Mouse (Mus musculus) heart, adult 2 months (tissue): ENCODE measurements around the gene Limk2. TPM values are rescaled to one million over a fixed set of nuclear protein-coding genes. Genes with fewer than 3 reads are reported as not detected.

Experiments
- DNase-seq, 2 experiments: peaks; one replicate each; pipeline ENCODE4 v3.0.0; 2021
- H3K27ac ChIP-seq: fragments of 200-600 bp; 2 replicates; pipeline ENCODE4 v1.8.1; 2022
- H3K27me3 ChIP-seq: fragments of 200-500 bp; 2 replicates; pipeline ENCODE4 v1.6.1; 2012; ENCODE audit warnings: mild to moderate bottlenecking, low read length, inconsistent platforms, mixed read lengths; ENCODE audit not compliant: control insufficient read depth, insufficient read depth
- H3K36me3 ChIP-seq: fragments of 200-500 bp; 2 replicates; pipeline ENCODE4 v1.6.1; 2012; ENCODE audit warnings: low read length, inconsistent platforms; ENCODE audit not compliant: control insufficient read depth, insufficient read depth
- H3K4me1 ChIP-seq: fragments of 200-500 bp; 2 replicates; pipeline ENCODE4 v1.6.1; 2011; ENCODE audit warnings: low read length; ENCODE audit not compliant: control insufficient read depth, insufficient read depth
- H3K4me3 ChIP-seq: fragments of 200-600 bp; 2 replicates; pipeline ENCODE4 v1.8.1; 2022
- H3K79me2 ChIP-seq: fragments of 200-500 bp; replicated peaks from 2 replicates; pipeline ENCODE4 v1.6.1; 2012; ENCODE audit warnings: mild to moderate bottlenecking, inconsistent platforms, low read length, moderate library complexity, mixed read lengths; ENCODE audit not compliant: control insufficient read depth, insufficient read depth
- H3K9ac ChIP-seq: fragments of 200-500 bp; 2 replicates; pipeline ENCODE4 v1.6.1; 2012; ENCODE audit warnings: low read depth, mild to moderate bottlenecking, control low read depth, inconsistent platforms, low read length, mixed read lengths
- CTCF ChIP-seq: fragments of 200-600 bp; IDR thresholded peaks from 2 replicates; pipeline ENCODE4 v1.8.1; 2022; ENCODE audit warnings: antibody characterized with exemption, mild to moderate bottlenecking, moderate library complexity
- EP300 ChIP-seq: fragments of 200-500 bp; IDR thresholded peaks from 2 replicates; pipeline ENCODE4 v1.6.1; 2011; ENCODE audit warnings: low read depth, low read length, control low read depth; ENCODE audit not compliant: insufficient read depth
- POLR2A ChIP-seq: fragments of 200-500 bp; IDR thresholded peaks from 2 replicates; pipeline ENCODE4 v1.6.1; 2011; ENCODE audit warnings: mild to moderate bottlenecking, low read depth, low read length, control low read depth; ENCODE audit not compliant: insufficient read depth
- WGBS: fragments of 180-500 bp; shearing (Covaris S2); methylation state at CpG from one replicate; pipeline ENCODE4 v1.1.7; 2018; 5-methylcytosine and 5-hydroxymethylcytosine counted together
- intact Hi-C: fragments of 180-260 bp; cut with DNase I; formaldehyde crosslinking; loops from one replicate; pipeline ENCODE4 v1.15.1; 2025
- polyA plus RNA-seq: library from polyadenylated mRNA; depleted of rRNA; stranded (reverse); fragments of >200 nt; gene quantifications from 2 replicates; pipeline ENCODE4 v1.2.3, GENCODE M21; 2012
- total RNA-seq, 2 experiments: library from RNA; stranded (reverse); gene quantifications; 2 replicates each; pipeline ENCODE4 v1.2.3; 2021

The Limk2 gene
- total and polyA plus RNA-seq, 3 experiments: 16.4 to 41.8 (median 17.1) TPM

DNA sequence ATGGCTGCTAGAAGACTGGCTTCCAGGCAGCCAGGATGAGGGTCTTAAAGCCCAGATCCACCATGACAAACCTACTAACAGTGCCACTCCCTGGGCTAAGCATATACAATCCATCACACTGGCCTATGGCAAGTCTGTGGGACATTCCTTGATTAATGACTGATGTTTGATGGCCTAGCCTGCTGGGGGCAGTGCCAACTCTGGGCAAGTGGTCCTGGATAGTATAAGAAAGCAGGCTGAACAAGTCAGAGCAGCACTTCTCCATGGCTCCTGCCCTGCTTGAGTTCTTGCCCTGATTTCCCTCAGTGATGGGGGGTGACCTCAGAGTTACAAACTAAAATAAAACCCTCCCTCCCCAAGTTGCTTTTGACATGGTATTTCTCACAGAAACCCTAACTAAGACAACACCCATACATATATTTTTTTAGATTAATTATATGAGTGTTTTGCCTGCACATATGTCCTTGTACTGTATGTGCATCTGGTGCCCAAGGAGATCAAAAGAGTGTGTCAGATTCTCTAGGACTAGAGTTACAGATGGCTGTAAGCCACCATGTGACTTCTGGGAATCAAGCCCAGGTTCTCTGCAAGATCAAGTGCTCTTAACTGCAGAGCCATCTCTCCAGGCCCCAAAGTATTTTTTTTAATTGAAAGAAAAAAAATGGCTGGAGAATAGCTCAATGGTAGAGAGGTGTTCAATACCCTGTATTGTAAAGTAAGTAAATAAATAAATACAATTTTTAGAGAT, 32.9 kb upstream of the Limk2 start:
- Histone ChIP-seq H3K4me1 (peaks cover 9% of the 10 kb centered on the region), H3K4me3 (no peak overlapping the region), H3K79me2 (peaks cover 10% of the 10 kb centered on the region), H3K9ac (no peak overlapping the region), H3K27me3 (no peaks in the 10 kb centered on the region), H3K27ac (peak overlapping the region; percentile 31), H3K36me3 (peaks cover 8% of the 10 kb centered on the region)
- DNase-seq: peak in 1 of 2 experiments; percentile 38
- no peak for TF ChIP-seq POLR2A
- TF ChIP-seq EP300: no peak
- no peak for TF ChIP-seq CTCF
- intact Hi-C loops: no loop called here

GRCm38 (mm10) chr11:3437621-3438020, 28.6 kb upstream of the Limk2 start:
- Histone ChIP-seq H3K4me3 (no peak overlapping the region), H3K9ac (no peak overlapping the region), H3K79me2 (peaks cover 8% of the 10 kb centered on the region), H3K27ac (no peak overlapping the region), H3K36me3 (no peaks in the 10 kb centered on the region; the same call in 1 of the 2 replicates), H3K27me3 (no peaks in the 10 kb centered on the region), H3K4me1 (peaks cover 2% of the 10 kb centered on the region; the same call in 1 of the 2 replicates)
- DNase-seq: no peak
- intact Hi-C loops: no loop called here
- WGBS: 95% methylated on average over 1 of the region's 1 CpGs
- no peak for TF ChIP-seq CTCF
- TF ChIP-seq POLR2A: no peak
- no peak for TF ChIP-seq EP300

DNA sequence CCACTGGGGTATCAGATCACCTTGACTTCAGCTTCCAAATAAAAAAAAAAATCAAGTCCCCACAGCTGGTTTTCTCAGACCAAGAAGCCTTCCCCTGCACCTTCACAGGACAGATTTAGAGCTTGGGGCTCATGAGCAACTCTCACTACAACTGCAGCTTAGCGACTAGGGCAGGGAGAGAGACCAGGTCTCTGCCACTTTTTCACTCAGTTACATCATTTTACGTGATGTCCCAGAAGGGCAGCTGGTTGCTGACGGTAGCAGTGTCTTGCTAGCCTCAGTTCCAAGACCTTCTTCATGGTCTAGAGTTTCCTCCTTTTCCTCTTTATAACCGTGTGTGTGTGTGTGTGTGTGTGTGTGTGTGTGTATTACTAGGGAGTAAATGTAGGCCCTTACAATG, 24.8 kb upstream of the Limk2 start:
- H3K4me3 ChIP-seq: no peak overlapping the region
- H3K4me1 ChIP-seq: no peaks in the 10 kb centered on the region
- H3K27me3 ChIP-seq: no peaks in the 10 kb centered on the region
- no peak overlapping the region for H3K27ac ChIP-seq
- no peaks in the 10 kb centered on the region; the same call in 1 of the 2 replicates for H3K36me3 ChIP-seq
- 80% methylated on average over 4 of the region's 4 CpGs for WGBS
- intact Hi-C loops: no loop called here
- H3K79me2 ChIP-seq: peaks cover 4% of the 10 kb centered on the region
- no peak for DNase-seq
- TF ChIP-seq CTCF: no peak
- TF ChIP-seq EP300: no peak
- TF ChIP-seq POLR2A: no peak
- no peak overlapping the region for H3K9ac ChIP-seq

DNA sequence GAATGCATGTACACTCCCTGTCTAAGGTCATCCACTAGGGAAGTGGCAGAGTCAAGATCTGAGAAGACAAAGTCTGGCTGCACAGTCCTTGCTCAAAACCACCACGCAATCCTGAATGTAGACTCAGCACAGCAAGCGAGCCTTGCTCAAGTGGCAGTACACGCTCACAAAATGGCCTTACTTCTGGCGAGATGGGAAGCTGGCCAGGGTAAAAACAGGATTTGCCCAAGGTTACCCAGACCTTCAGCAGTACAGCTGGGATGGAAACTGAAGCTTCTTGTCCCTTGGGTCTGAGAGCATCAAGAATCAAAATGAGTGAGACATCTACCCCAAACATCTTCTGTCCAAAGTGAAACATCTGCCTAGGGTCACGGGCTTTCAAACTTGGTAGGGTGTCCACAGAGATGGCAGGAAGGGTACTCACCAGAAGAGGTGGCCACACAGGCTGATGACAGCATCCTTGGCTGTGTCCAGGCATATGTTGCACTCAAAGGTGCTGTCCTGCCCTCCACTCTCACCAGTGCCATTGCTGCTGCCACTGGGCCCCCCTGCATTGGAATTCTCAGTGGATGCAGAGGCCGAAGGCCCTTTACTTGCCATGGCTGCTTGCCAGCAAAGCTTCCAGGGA, 23.1 kb upstream of the Limk2 start:
- 69% methylated on average over 6 of the region's 6 CpGs for WGBS
- Histone ChIP-seq H3K79me2 (peaks cover 4% of the 10 kb centered on the region), H3K27me3 (no peaks in the 10 kb centered on the region), H3K4me3 (no peak overlapping the region), H3K36me3 (no peaks in the 10 kb centered on the region), H3K9ac (no peak overlapping the region), H3K27ac (no peak overlapping the region), H3K4me1 (no peaks in the 10 kb centered on the region)
- TF ChIP-seq EP300 (no peak), POLR2A (no peak), CTCF (no peak)
- no peak for DNase-seq
- intact Hi-C loops: no loop called here

- Histone ChIP-seq H3K79me2 (peaks cover 4% of the 10 kb centered on the region), H3K4me3 (no peak overlapping the region), H3K36me3 (no peaks in the 10 kb centered on the region), H3K4me1 (no peaks in the 10 kb centered on the region), H3K9ac (no peak overlapping the region), H3K27me3 (no peaks in the 10 kb centered on the region), H3K27ac (no peak overlapping the region)
- DNase-seq: no peak
- WGBS: 91% methylated on average over 3 of the region's 3 CpGs
- intact Hi-C loops: no loop called here
- TF ChIP-seq CTCF (no peak), POLR2A (no peak), EP300 (no peak)
Measured at GRCm38 (mm10) chr11:3431515-3431914, 22.5 kb upstream of the Limk2 start.

DNA sequence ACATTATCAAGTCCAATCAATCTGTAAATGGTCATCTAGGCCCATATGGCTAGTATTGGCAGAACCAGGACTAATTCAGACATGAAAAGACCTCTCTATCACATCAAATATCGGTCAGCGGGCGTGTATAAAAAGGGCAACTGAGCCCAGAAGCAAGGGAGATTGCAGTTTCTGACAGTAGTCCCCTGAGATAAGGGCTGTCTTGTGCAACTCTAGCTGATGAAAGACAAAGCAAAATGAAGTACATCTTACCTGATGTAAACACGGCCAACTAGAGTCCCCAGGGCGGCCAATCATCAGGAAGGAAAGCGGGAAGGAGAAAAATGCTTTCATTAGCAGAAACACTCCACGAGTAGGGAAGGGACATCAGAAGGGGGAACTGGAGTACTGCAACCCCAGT, 19.6 kb upstream of the Limk2 start:
- no peak for TF ChIP-seq CTCF
- no peak for TF ChIP-seq EP300
- no peak for TF ChIP-seq POLR2A
- Histone ChIP-seq H3K27me3 (no peaks in the 10 kb centered on the region), H3K4me3 (no peak overlapping the region), H3K4me1 (no peaks in the 10 kb centered on the region), H3K36me3 (no peaks in the 10 kb centered on the region), H3K9ac (no peak overlapping the region), H3K79me2 (0 out of 2 replicates have a peak, but pooled peaks cover 1% of the 10 kb centered on the region), H3K27ac (no peak overlapping the region)
- intact Hi-C loops: no loop called here
- DNase-seq: no peak
- WGBS: 82% methylated on average over 7 of the region's 7 CpGs
